Mouse (Mus musculus): ENCODE measurements around the gene Sgms1.

The Sgms1 gene

DNA sequence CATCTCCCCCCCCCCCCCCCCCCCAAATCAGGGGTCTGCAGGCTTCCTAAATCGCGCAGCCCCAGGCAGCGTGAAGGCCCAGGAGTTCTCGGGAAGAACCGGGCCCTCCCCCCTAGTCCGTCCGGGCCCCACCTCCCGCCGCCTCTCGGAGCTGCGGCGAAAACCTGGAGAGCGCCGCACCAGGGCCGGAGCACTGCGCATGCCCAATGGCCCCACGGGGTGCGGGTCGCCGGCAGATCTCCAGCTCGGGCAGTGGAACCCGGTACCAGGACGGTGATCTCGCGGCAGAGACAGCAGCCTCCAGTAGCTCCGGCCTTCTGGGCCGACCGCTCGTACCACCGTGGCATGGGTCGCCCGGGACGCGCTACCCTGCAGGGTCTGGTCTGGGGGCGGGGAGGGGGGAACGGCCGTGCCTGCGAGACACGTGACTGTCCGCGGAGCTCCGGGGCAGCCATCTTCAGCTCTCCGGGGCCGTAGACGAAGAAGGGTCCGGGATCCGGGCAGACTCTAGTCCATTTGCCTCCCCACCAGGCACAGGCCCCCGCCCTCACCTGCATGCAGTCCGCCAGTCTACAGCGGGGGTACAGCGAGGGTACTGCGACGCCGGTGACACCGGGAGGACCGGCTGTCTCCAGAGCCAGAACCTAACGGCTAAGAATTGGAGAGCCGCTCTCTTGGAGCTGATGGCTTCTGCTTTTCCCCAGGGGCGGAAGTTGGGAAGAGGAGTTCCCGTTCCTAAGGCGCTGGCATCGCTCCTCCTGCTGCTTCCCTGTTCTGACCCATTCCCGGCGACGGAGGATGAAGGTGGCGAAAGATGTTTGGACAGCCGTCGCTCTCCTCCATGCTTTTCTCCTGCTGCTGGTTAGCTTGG is at the start of gene Sgms1:
Sgms1 (minus strand) TSS at position 714 of the 871 bp plus-strand sequence.
- DNase-seq (ENCODE audit: low read depth) = peak; percentile 67

DNA sequence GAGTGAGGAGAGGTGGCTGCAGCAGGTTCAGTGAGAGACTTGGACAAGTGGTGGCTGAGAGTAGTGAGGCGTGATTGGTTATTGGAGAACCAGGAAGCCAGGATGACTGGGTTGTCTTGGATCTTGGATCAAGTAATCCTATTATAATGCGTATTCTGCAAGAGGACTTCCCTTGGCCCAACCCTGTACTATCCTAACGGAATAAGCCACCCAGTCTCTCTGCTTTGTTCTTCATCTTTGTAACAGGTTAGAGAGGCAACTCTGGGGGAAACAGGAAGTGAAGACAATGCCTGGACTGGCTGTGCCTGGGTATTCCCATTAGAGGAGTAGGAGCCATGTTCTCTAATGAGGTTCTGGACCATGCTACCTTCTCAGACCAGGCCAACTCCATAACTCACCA is 36.3 kb upstream of the Sgms1 start:
- no peak for DNase-seq (ENCODE audit: low read depth)

DNA sequence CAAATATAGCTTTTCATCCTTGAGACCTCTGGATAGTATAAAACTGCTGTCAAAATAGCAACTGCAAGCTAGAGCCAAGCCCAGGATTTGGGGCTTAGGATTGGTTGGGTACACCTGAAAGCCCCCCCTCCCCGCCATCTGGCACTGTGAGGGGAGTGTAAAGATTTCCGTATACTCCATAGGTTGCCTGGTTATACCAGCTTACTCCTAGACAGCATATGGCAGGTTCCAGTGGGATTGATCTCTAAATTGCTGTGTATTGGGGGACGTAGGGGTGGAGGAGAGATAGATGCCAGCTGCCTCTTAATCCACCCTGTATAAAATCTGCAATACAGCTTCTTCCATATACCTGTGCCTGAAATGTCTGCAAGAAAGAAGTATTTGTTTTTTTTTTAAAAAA is 35.2 kb upstream of the Sgms1 start:
- no peak for DNase-seq (ENCODE audit: low read depth)

GRCm38 (mm10) chr19:32419069-32419468 is 29.6 kb upstream of the Sgms1 start:
- DNase-seq (ENCODE audit: low read depth) = peak; percentile 6

- DNase-seq (ENCODE audit: low read depth) = peak; percentile 24
Measured at GRCm38 (mm10) chr19:32416692-32417317, 27.3 kb upstream of the Sgms1 start.

DNA sequence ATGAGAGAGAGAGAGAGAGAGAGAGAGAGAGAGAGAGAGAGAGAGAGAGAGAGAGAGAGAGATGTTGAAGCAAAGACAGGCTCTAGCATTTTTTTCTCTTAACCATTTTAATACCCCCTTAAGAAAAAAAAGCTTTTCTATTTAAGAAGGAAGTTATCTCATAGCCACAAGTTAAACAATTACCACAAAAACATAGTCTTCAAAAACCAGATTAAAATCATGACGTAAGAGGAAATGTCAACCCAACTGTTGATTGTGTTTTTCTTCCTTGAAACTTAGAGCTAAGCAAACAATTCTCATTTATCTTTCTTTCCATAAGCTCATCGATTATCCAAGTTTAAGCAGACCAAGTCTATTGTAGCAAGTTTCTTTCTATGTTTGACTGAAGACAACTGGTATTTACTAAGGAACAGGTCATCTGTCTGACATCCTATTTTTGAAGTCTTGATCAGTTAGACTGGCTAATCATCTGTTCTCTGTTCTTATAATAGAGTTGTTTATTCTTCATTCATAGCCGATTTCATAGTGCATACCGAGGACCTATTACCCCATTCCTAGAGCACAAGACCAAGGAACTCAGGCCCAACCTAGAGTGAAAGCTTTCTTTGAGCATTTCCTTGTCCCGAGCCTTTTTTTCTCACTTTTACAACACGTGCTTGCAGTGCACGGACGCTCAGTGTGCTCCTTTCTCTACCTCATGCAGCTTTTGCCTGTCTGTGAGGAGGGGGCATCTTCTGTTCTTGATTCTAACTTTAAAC is 20.3 kb upstream of the Sgms1 start:
- no peak for DNase-seq (ENCODE audit: low read depth)

DNA sequence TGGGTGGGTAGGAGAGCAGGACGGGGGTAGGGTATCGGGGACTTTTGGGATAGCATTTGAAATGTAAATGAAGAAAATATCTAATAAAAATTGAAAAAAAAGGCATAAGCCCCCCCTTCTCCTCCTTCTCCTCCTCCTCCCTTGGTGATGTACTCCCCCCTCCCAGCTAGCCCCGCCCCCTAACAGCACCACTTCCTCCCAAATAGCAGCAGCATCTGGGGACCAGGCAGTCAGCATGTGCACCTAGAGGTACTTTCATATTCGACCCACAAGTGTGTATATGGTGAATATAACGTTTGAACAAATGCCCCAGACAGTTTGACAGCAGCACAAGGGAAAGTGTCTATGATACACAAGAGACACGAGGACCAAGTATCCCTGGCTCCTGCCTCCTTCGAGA is 17.2 kb upstream of the Sgms1 start:
- DNase-seq (ENCODE audit: low read depth) = no peak

- DNase-seq (ENCODE audit: low read depth) = no peak
Measured at GRCm38 (mm10) chr19:32404386-32404785, 14.9 kb upstream of the Sgms1 start.

GRCm38 (mm10) chr19:32403834-32404233 is 14.3 kb upstream of the Sgms1 start:
- no peak for DNase-seq (ENCODE audit: low read depth)

DNA sequence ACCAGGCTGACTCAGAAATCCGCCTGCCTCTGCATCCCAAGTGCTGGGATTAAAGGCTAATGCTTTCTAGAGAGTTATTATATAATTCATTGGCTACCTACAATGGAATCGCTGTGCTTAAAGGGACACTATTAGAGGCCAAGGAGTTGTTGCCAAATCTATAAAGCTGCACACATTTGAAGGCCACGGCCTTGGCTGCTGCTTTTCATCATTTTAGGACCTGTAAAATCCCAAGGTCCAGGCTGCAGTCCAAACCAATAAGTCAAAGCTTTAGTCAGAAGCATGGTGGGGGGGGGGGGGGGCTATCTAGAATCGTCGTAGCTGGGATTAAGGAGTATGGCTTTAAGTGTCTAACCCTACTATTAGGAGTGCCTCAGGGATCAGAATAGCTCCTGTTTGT is 9.0 kb upstream of the Sgms1 start:
- no peak for DNase-seq (ENCODE audit: low read depth)

DNA sequence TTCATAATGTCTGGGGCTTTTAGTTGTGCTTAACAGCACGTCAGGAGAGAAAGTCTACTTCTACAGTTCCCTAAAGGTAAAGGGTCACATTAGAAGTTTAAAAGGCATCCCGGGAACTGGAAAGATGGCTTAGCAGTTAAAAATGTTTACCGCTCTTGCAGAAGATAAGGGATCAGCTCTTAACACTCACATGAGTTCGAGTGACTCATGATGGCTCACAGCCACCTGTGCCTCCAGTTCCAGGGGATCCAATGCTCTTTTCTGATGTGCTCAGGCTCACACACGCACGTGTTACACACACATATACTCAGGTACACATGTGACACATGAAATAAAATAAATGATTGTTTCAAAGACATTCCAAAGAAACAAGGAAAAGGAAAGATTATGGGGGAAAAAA is 6.8 kb upstream of the Sgms1 start:
- DNase-seq (ENCODE audit: low read depth) = no peak

DNA sequence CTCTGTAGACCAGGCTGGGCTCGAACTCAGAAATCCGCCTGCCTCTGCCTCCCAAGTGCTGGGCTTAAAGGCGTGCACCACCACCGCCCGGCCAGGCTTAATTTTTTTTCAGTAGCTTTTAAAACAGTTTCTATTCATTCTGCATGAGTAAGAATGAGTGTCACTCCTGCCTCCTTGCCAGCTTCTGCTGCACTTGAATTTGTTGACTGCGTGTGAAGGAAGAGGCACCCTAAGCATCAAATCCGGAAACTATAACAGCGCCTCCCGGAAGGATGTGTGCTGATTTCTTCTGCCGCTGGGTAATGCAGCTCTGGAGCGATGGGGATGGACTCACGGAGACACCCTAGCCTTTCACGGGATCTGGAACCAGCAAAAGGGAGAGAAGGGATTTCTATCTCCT is 5.3 kb upstream of the Sgms1 start:
- DNase-seq (ENCODE audit: low read depth) = no peak

DNA sequence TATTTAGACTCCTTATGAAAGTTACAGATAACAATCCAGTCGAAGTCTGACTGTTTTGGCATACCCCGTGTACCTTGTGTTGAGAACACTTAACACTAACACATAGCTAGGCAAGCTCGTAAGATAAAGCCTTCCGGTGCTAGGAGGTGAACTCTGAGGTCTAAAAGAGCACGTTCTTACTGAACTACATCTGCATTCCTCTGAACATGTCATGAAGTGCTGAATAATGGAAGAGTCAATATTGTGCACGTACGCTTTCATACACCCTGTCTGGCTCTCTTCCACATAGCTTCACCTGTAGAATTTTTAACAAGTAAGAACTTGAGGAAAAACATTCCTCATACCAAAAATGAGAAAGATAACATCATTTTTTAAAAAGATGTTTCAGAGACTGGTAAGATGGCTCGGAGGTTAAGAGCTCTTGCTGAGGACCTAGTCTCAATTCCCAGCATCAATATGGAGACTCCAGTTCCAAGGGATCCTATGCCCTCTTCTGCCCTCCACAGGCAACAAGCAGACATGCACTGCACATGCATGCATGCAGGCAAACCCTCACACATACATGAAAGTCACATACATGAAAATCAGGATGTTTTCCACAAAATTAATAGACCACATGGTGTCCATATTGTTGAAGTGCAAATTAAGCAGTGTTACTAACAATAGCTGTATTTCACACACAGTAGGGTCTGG is 4.4 kb upstream of the Sgms1 start:
- no peak for DNase-seq (ENCODE audit: low read depth)

GRCm38 (mm10) chr19:32393092-32393745 is 3.7 kb upstream of the Sgms1 start:
- no peak for DNase-seq (ENCODE audit: low read depth)

DNA sequence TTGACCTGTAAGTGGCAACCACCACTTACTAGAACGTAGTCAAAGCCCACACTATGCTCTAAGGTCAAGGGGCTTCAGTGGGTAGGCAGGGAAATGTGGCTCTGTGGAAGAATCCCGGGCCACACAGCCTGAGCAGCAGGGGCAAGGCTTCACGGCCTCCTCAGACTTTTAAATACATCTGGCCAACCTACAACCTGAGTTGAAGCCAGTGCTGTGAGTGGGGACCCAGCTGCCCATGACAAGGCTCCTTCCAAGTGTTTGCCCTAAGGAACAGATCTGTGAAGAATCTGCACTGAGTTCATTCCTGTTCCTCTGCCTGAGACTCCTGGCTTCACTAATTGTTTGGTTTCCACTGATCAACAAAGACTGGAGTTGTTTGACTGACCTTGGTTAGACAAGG is 1.9 kb upstream of the Sgms1 start:
- DNase-seq (ENCODE audit: low read depth) = no peak

GRCm38 (mm10) chr19:32390116-32390515 is 602 bp upstream of the Sgms1 start:
- no peak for DNase-seq (ENCODE audit: low read depth)

DNA sequence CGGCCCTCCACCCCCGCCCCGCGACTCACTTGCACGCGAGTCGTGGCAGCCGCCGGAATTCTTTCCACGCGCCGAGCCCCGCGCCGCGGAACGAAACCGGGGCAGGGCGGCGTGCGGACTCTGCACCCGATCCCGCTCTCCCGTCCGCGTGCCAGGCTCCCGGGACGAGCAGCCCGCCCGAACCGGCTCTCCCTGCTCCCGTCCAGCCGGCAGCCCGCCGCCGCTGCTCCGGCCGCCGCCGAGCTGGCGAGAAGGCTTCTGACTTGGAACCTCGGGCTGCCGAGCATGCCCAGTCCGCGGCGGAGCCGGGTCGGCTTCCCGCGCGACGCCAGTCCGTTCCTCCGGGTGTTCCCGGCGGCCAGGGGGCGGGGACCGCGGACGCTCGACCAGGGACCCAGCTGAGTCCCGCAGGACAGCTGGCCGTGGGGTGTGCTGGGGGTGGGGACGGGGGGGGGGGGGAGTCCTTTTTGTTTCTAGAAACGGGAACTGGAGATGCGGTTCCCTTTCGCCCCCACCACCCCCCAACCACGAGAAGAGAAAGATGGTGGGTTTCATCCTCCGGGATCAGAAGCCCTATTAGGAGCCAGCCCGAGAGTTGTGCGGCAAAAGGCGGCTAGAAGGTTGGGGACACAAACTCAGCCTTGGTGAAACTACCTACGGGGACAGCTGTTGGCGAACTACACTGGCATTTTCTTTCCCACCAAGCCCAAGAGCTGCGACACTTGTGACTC is 1.2 kb downstream of the Sgms1 start:
- peak; percentile 70 for DNase-seq (ENCODE audit: low read depth)

DNA sequence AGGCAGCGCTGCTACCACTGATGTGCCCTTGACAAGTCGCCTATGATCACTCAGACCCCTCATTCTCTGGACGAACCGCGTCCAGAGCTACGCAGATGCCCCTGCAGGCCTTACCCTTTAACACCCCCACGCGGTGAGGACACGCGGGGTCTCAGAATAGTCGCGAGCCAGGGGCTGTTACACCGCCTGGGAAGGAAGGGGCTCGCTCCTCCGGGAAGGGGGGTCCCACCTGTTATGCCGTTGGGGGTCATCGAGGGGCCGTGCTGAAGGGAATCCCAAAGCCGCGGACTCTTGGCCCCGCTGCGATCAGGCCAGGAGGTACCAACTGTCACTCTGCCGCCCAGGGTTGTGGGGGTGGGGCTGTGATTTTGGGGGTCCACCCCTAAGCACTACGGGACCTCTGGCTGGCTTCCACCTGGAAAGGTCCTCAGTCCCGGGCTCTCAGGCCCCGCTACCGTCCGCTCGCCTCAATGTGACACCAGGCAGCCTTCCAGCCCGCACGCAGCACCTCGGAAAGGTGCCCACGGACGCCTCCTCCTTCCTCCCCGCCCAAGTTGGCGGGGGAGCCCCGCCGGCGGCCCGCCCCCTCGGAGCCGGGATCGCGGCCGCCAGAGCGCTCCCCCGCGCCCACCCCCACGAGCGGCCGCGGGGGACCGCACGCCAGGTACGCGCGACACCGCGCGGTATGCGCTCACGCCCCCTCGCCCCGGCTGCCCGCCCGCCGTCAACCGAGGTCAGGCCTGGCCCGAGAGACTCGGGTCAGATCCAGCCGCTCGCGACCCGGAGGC is 1.9 kb downstream of the Sgms1 start:
- no peak for DNase-seq (ENCODE audit: low read depth)

DNA sequence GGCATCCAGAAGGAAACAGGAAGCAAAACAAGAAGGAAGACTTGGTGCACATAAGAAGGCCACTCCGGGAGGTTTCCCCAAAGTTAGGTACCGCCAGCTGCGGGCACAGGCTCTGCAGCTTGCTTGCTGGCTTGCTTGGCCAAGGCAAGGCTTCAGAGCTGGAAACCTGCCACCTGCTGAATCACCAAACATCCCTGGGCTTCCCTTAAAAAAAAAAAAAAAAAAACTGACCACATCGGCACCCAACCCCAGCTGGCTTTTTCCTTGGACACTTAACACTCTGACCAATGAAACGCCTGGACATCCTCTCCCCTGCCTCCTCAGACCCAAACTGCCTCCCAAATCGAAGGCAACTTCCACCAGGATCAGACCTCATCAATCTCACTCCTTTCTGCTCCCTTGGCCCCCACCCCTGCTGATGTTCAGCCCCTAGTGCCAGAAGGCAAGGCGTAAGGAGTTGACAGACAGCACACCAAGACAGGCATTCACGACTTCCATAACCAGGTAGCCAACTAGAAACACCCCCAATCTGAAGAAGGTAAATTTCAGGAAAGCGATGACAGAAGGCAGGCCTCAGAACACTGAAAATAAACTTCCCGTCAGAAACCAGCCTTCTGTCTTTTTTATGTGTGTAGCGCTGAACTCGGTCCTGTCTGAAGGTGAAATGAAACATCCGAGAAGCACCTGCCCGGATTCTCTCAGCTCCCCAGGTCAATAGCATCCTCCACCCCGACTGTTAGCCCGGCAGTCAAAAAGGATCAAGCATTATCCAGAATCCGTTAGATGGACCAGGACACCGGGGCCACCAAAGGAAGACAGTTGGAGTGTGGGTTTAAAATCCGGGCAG is 2.7 kb downstream of the Sgms1 start:
- peak; percentile 89 for DNase-seq (ENCODE audit: low read depth)
